Mouse (Mus musculus) CH12.LX (cell line): ENCODE measurements at regions not wholly inside any gene's neighbourhood (a gene's known extent, or its start where the extent isn't known, plus 50 kb on each side); places are given as distances from the start of the nearest gene placed in this dataset.
"Not testable (repeated sequence)": the region's sequence is repeated elsewhere in the genome, so short reads cannot be mapped to it uniquely, and the experiment has no call there.

Experiments used
- CTCF ChIP-seq, 2 experiments: IDR thresholded peaks in 1 of 2; conservative IDR thresholded peaks in 1 of 2; 2 replicates each; pipeline ENCODE4 v1.5.1; 2011 to 2012; ENCODE audit warnings: low read depth in 2 of 2, low read length in 2 of 2, improper control_type of control experiment in 1 of 2, inconsistent platforms in 1 of 2, mild to moderate bottlenecking in 1 of 2, moderate library complexity in 1 of 2
- ELF1 ChIP-seq: IDR thresholded peaks from 2 replicates; pipeline ENCODE4 v1.6.1; 2014; ENCODE audit warnings: low read depth, mild to moderate bottlenecking, inconsistent platforms, low read length, improper control_type of control experiment
- EP300 ChIP-seq: IDR thresholded peaks from 2 replicates; pipeline ENCODE4 v1.6.1; 2011; ENCODE audit warnings: low read length, improper control_type of control experiment
- GABPA ChIP-seq: IDR thresholded peaks from 2 replicates; pipeline ENCODE4 v1.6.1; 2012; ENCODE audit warnings: low read depth, low read length, improper control_type of control experiment, inconsistent platforms; ENCODE audit not compliant: insufficient replicate concordance
- HCFC1 ChIP-seq: IDR thresholded peaks from 2 replicates; pipeline ENCODE4 v1.6.1; 2012; ENCODE audit warnings: low read depth, mild to moderate bottlenecking, inconsistent platforms, low read length, improper control_type of control experiment
- MAZ ChIP-seq: IDR thresholded peaks from 2 replicates; pipeline ENCODE4 v1.6.1; 2012; ENCODE audit warnings: low read depth, mild to moderate bottlenecking, inconsistent platforms, low read length, improper control_type of control experiment, moderate library complexity
- POLR2A ChIP-seq: IDR thresholded peaks from 2 replicates; pipeline ENCODE4 v1.6.1; 2011; ENCODE audit warnings: low read depth, mild to moderate bottlenecking, improper control_type of control experiment, low read length
- POLR2AphosphoS2 ChIP-seq: IDR thresholded peaks from 2 replicates; pipeline ENCODE4 v1.6.1; 2011; ENCODE audit warnings: low read depth, low read length, improper control_type of control experiment
- SIN3A ChIP-seq: IDR thresholded peaks from 2 replicates; pipeline ENCODE4 v1.6.1; 2012; ENCODE audit warnings: low read length, improper control_type of control experiment, inconsistent platforms
- ZKSCAN1 ChIP-seq: IDR thresholded peaks from 2 replicates; pipeline ENCODE4 v1.6.1; 2012; ENCODE audit warnings: low read depth, inconsistent platforms, low read length, improper control_type of control experiment, borderline replicate concordance

- TF ChIP-seq ELF1; POLR2A; CTCF (conservative IDR thresholded peaks at IDR 0.05 in 1 of 2, IDR thresholded peaks at IDR 0.05 in 1 of 2; ENCODE audit: low read depth in 2 of 2, low read length in 2 of 2); SIN3A; ZKSCAN1; EP300; POLR2AphosphoS2; MAZ; HCFC1; GABPA: not testable (repeated sequence)
Observed at GRCm38 (mm10) chr6:101961476-101961875, 583.8 kb upstream of the Pdzrn3 start.
